Mouse (Mus musculus) hindbrain, embryonic 13.5 days (tissue): Measurements from ENCODE around the gene Vmp1. TPM values are rescaled to one million over a fixed set of nuclear protein-coding genes. Genes with fewer than 3 reads are reported as not detected.
A peak's percentile ranks its signal among the peaks of the same experiment; 100 is the strongest.

Experiments used
- ATAC-seq: fragments of 200-750 bp; cut with Nextera tagmentation; 2 replicates; pipeline ENCODE4 v1.8.0; 2017; ENCODE audit warnings: moderate TSS enrichment; ENCODE audit not compliant: low FRiP score
- H3K27ac ChIP-seq: fragments of 300-500 bp; sonication (generic); 2 replicates; pipeline ENCODE4 v1.5.1; 2015; ENCODE audit warnings: inconsistent platforms, mild to moderate bottlenecking, moderate library complexity
- H3K27me3 ChIP-seq: fragments of 300-500 bp; sonication (generic); 2 replicates; pipeline ENCODE4 v1.6.1; 2015; ENCODE audit warnings: mild to moderate bottlenecking, inconsistent platforms
- H3K36me3 ChIP-seq: fragments of 300-500 bp; sonication (generic); 2 replicates; pipeline ENCODE4 v1.6.1; 2015; ENCODE audit warnings: mild to moderate bottlenecking, inconsistent platforms
- H3K4me1 ChIP-seq: fragments of 300-500 bp; sonication (generic); replicated peaks from 2 replicates; pipeline ENCODE4 v1.6.1; 2015; ENCODE audit warnings: inconsistent platforms
- H3K4me2 ChIP-seq: fragments of 300-500 bp; sonication (generic); 2 replicates; pipeline ENCODE4 v1.6.1; 2015; ENCODE audit warnings: inconsistent platforms, mild to moderate bottlenecking, moderate library complexity
- H3K4me3 ChIP-seq: fragments of 300-500 bp; sonication (generic); 2 replicates; pipeline ENCODE4 v1.5.1; 2015; ENCODE audit warnings: mild to moderate bottlenecking, inconsistent platforms
- H3K9ac ChIP-seq: fragments of 300-500 bp; sonication (generic); 2 replicates; pipeline ENCODE4 v1.6.1; 2015; ENCODE audit warnings: mild to moderate bottlenecking, inconsistent platforms
- H3K9me3 ChIP-seq: fragments of 300-500 bp; sonication (generic); 2 replicates; pipeline ENCODE4 v1.6.1; 2016; ENCODE audit warnings: inconsistent platforms
- WGBS: fragments of 180-500 bp; shearing (Covaris S2); methylation state at CpG from one replicate; pipeline ENCODE4 v1.1.7; 2015; 5-methylcytosine and 5-hydroxymethylcytosine counted together
- polyA plus RNA-seq: library from polyadenylated mRNA; unstranded; fragments of >200 nt; fragmentation: Nextera tagmentation; extraction: Ambion mirVana; gene quantifications from 2 replicates; pipeline ENCODE4 v1.2.1, GENCODE M21; 2015

Gene Vmp1
- polyA plus RNA-seq = 106 and 109 TPM in 2 replicates

DNA sequence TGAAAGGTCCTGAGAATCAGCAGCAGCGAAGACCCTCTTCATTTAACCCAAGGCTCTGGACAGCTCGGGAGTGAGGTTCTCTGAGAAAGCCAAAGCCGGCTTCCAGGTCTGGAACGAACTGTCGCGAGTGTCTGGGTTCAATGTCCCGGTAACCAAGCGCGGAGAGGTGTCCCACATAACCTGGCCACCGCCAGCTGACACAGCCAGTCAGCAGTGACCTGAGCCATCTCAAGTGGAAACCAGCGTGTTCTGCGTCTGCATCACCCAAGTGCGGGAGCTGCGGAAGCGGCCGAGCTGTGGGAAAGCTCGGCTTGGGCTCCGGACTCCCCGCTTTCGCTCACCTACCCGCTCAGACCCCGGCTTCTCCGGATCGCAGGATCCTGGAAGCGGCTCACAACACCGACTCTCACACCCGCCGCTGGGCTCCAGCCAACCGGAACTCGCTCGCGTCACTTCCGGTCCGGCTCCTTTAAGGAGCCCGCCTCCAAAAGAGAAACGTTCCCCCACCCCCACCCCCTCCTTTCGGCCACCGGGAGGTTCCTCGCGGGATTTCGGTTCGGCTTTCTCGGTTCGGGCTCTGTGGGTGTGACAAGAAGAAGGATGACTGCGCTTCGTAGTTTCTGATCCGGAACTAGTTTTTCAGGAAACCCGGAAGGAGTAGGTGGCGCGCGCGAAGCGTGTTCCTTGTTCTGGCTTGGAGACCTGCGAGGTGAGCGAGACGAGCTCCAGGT, at the start of gene Vmp1, which contains the start of gene Ptrh2:
Gene Vmp1 (minus strand): TSS at position 442 of the 731 bp plus-strand sequence.
Gene Ptrh2 (plus strand): TSS at position 591 of the 731 bp plus-strand sequence.
- ATAC-seq = peak; percentile 97
- peak within 1 kb of the TSS; percentile 86 for H3K4me3 ChIP-seq
- H3K4me1 ChIP-seq = peaks cover 39% of the 10 kb centered on the region
- no peaks in the 10 kb centered on the region for H3K27me3 ChIP-seq
- H3K4me2 ChIP-seq = peak within 1 kb of the TSS; percentile 85
- H3K27ac ChIP-seq = peak within 1 kb of the TSS; percentile 93
- WGBS = under 1% methylated on average over 56 of the region's 56 CpGs
- H3K9ac ChIP-seq = peak within 1 kb of the TSS; percentile 92
- peaks cover 6% of the 10 kb centered on the region; the same call in 1 of the 2 replicates for H3K36me3 ChIP-seq
- no peaks in the 10 kb centered on the region for H3K9me3 ChIP-seq

DNA sequence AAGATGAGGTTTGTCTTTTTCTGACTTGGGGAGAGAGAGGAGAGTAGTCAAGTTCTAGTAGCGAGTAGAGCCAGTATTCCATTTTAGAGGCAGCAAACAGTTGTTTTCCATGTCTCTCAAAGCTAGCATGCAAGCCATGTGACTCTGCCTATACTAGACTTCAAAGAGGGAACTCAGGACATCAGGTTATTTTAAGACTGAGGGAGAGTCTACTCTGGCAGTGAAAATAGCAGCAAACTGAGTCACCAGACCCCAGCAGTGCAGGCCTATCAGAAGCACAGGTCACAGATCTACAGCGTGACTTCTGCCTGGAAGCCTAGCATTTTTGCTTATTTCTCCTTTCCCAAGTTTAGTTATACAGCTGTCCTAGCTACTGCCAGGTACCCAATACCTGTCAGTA, 47.8 kb upstream of the Vmp1 start:
- Histone ChIP-seq H3K9ac (no peak overlapping the region), H3K27me3 (no peaks in the 10 kb centered on the region), H3K9me3 (no peaks in the 10 kb centered on the region), H3K36me3 (peaks cover 46% of the 10 kb centered on the region), H3K4me2 (no peak overlapping the region), H3K4me3 (no peak overlapping the region), H3K27ac (no peak overlapping the region), H3K4me1 (no peaks in the 10 kb centered on the region)
- no peak for ATAC-seq
- 93% methylated on average over 2 of the region's 2 CpGs for WGBS

DNA sequence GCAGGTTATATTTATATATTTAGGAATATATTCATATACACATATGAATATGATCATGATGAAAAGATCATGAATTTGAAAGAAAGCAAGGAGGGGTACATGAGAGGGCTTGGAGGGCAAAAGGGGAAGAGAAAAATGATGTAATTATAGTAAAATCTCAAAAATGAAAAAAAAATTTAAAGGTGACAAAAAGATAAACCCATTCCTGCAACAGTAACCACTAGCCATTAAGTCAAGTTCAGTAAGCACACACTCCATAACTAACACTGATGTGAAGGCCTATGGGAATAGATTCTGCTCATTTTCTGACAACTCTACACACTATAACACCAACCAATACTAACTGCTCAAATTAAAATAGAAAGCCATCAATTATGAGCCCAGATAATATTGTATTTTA, 42.0 kb upstream of the Vmp1 start:
- no peak overlapping the region for H3K9ac ChIP-seq
- H3K36me3 ChIP-seq = peaks cover 58% of the 10 kb centered on the region

DNA sequence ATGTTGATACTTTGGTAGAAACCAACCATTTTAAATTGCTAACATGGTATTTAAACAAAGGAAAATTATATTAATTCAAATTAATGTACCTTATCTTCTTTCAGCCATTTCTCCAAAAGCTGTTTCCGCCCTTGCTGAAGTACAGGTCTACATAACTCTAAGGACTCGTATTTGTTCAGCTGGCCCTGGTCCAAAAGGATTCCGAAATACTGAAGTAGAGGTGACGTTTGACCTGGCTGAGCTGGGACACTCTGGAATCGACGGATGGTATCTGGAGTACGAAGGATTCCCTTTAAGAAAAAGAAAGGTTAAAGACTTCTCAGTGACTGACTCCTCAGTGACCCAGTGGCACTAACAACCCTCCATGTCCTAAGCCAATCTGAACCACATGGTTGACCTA, 41.3 kb upstream of the Vmp1 start:
- 92% methylated on average over 7 of the region's 7 CpGs for WGBS
- no peak overlapping the region for H3K9ac ChIP-seq
- H3K4me1 ChIP-seq = no peaks in the 10 kb centered on the region
- H3K27me3 ChIP-seq = no peaks in the 10 kb centered on the region
- H3K4me3 ChIP-seq = no peak overlapping the region
- no peaks in the 10 kb centered on the region for H3K9me3 ChIP-seq
- no peak overlapping the region for H3K4me2 ChIP-seq
- no peak overlapping the region for H3K27ac ChIP-seq
- H3K36me3 ChIP-seq = peaks cover 61% of the 10 kb centered on the region
- no peak for ATAC-seq

More for the DNA sequence above, 42.0 kb upstream of the Vmp1 start:
- no peak overlapping the region for H3K27ac ChIP-seq
- H3K27me3 ChIP-seq = no peaks in the 10 kb centered on the region
- H3K4me1 ChIP-seq = no peaks in the 10 kb centered on the region
- no peaks in the 10 kb centered on the region for H3K9me3 ChIP-seq
- H3K4me2 ChIP-seq = no peak overlapping the region
- no peak overlapping the region for H3K4me3 ChIP-seq
- ATAC-seq = no peak

DNA sequence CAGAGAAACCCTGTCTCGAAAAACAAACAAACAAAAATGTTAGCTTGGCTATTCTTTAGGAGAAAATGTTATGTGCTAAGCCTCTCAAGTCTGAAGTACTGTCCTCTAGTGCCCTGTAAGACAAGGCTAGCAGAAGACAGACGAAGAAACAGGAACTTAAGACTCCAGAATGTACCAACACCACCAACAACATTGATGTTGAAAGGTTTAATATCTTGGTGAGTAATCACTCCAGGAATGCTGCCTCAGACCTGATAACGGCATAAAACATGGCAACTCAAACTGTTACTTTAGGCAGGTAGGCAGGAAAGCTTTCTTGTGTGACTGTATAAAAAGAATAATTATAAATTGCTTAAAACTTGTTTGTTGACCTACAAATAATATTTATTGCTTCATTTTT, 40.4 kb upstream of the Vmp1 start:
- no peak overlapping the region for H3K4me3 ChIP-seq
- no peaks in the 10 kb centered on the region for H3K4me1 ChIP-seq
- no peak for ATAC-seq
- no peaks in the 10 kb centered on the region for H3K9me3 ChIP-seq
- 95% methylated on average over 3 of the region's 3 CpGs for WGBS
- H3K27me3 ChIP-seq = no peaks in the 10 kb centered on the region
- no peak overlapping the region for H3K4me2 ChIP-seq
- H3K36me3 ChIP-seq = peaks cover 65% of the 10 kb centered on the region
- no peak overlapping the region for H3K9ac ChIP-seq
- H3K27ac ChIP-seq = no peak overlapping the region

DNA sequence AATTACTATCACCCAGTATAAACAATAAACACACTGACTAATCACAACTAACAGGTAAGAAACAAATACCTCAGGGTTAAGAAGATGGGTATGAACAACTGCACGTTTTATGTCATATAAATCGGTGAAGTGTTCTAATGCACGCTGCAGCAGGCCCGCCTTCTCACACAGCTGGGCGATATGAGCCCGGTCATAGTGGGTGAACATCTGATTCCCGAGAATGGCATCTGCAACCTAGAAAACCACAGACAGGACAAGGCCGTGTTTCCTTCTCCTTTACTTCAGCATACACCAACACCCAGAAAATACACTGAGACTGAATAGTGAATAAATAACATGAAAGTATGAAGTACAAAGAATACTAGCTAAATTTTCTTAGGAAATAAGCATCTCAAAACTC, 35.8 kb upstream of the Vmp1 start:
- Histone ChIP-seq H3K36me3 (peaks cover 62% of the 10 kb centered on the region), H3K27ac (no peak overlapping the region), H3K27me3 (no peaks in the 10 kb centered on the region), H3K4me3 (no peak overlapping the region), H3K9ac (no peak overlapping the region), H3K4me2 (no peak overlapping the region), H3K4me1 (no peaks in the 10 kb centered on the region), H3K9me3 (no peaks in the 10 kb centered on the region)
- WGBS = 94% methylated on average over 8 of the region's 8 CpGs
- no peak for ATAC-seq

DNA sequence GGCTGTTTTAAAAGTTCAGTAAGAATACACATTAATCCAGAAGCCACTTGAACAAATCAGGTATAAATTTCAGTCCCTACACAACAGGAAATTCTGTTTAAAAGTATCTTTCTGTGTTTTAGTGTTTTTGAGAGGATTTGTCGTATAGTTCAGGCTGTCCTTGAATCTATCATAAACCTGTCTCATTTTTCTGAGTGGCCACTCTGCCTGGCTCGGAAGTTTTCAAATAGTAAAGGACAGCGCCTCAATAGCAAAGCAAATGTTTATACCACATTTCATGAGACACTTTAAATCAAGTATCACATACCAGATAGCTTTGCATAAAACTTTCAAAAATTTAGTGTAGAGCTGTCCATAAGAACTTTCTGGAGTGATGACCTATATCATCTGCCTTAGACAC, 34.7 kb upstream of the Vmp1 start:
- Histone ChIP-seq H3K4me1 (no peaks in the 10 kb centered on the region), H3K4me3 (no peak overlapping the region), H3K9me3 (no peaks in the 10 kb centered on the region), H3K36me3 (peaks cover 61% of the 10 kb centered on the region), H3K27ac (no peak overlapping the region), H3K4me2 (no peak overlapping the region), H3K9ac (no peak overlapping the region), H3K27me3 (no peaks in the 10 kb centered on the region)
- 97% methylated on average over 3 of the region's 3 CpGs for WGBS
- ATAC-seq = no peak

DNA sequence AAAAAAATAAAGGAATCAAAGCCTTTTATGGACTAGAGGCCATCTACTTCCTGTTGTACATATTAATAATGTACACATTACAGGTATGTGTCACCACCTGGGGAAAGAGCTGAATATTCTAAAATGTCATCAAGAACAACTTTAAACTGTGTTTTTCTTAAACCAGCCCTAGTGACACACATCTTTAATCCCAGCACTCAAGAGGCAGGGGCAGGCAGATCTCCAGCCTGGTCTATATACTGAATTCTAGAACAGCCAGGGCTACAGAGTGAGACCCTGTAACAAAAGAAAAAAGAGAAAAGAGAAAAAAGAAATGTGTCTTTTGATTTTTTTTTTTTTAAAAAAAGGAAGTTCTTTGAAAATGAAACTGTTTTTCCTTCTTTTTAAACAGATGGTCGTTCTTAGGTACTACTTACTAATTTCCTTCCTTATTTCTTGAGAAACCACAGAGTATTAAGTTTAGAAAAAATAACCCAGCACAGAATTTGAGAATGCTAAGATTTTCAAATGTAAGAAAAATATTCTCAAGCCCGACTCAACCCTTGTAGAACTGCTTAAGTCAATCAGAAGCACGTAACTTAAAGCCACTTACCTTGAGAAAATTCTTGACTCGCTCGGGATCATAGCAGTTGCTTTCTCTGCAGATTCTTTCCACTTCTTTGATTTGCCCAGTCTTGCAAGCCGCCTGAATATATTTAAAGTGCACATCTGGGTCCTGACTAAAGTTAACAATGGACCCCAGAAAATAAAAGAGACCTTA, 33.9 kb upstream of the Vmp1 start:
- no peak overlapping the region for H3K9ac ChIP-seq
- WGBS = 89% methylated on average over 6 of the region's 6 CpGs
- peaks cover 60% of the 10 kb centered on the region for H3K36me3 ChIP-seq
- no peaks in the 10 kb centered on the region for H3K27me3 ChIP-seq
- H3K4me3 ChIP-seq = no peak overlapping the region
- H3K4me1 ChIP-seq = no peaks in the 10 kb centered on the region
- no peak overlapping the region for H3K27ac ChIP-seq
- H3K4me2 ChIP-seq = no peak overlapping the region
- H3K9me3 ChIP-seq = no peaks in the 10 kb centered on the region
- no peak for ATAC-seq

DNA sequence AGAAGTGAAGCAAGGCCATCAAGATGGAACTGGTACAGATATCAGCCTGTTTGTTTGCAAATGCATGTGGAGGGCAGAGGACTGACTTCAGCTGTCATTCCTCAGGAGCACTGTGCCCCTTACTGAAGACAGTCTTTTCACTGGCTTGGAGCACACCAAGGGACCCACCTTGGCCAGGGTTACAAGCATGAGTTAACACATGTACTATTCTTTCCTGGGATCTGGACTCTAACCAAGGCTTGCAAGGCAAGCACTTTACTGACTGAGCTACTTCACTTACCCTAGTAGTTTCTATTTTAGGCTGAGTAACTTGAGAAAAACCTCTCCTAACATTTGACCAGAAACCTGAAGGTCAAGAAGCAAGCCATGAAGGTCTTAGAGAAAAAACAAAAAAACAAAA, 31.0 kb upstream of the Vmp1 start:
- Histone ChIP-seq H3K4me2 (no peak overlapping the region), H3K27me3 (no peaks in the 10 kb centered on the region), H3K9me3 (no peaks in the 10 kb centered on the region), H3K4me1 (no peaks in the 10 kb centered on the region), H3K4me3 (no peak overlapping the region), H3K9ac (no peak overlapping the region), H3K36me3 (peaks cover 67% of the 10 kb centered on the region), H3K27ac (no peak overlapping the region)
- ATAC-seq = no peak

DNA sequence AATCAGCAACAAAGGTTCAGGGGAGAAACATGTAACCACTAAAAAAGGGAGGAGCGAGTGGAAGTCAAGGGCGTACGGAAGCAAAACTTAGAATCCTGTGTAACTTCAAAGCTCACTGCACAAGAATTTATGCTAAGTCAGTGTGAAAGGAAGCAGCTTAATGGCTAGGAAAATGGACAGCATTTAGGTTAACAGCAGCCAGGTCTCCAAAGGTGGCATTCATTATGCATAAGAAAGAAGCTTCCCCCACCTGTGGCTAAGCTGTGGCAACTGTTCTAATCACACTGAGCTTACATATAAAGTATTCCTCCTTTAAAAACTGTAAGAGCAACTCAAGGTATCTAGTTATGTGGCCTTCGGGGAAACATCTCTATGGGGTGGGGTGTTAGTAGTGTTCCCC, 17.5 kb upstream of the Vmp1 start:
- H3K4me2 ChIP-seq = no peak overlapping the region
- no peak overlapping the region for H3K27ac ChIP-seq
- no peak overlapping the region for H3K9ac ChIP-seq
- no peaks in the 10 kb centered on the region for H3K27me3 ChIP-seq
- H3K4me1 ChIP-seq = no peaks in the 10 kb centered on the region
- 96% methylated on average over 4 of the region's 4 CpGs for WGBS
- no peak overlapping the region for H3K4me3 ChIP-seq
- H3K9me3 ChIP-seq = no peaks in the 10 kb centered on the region
- no peak for ATAC-seq
- peaks cover 86% of the 10 kb centered on the region for H3K36me3 ChIP-seq

DNA sequence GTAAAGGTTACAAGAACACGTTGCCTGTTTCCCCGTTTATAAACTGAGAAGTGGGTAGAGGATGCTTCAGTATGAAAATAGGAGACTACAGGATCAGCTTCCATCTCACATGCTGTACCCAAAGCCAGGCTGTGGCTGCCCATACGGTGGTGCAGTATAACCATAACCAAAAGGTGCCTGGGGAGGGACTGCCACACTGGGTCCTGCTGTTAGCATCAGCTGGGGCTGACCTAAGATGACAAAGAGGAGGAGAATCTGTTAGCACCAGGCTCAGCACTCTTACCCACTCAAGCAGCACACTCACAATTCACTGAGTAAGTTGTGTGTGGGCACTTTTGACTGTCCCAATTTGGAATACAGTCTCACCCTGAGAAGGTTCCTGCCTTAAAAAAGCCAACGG, 11.8 kb upstream of the Vmp1 start:
- Histone ChIP-seq H3K27ac (no peak overlapping the region), H3K4me2 (no peak overlapping the region), H3K4me3 (no peak overlapping the region), H3K4me1 (no peaks in the 10 kb centered on the region), H3K9ac (no peak overlapping the region), H3K27me3 (no peaks in the 10 kb centered on the region), H3K9me3 (no peaks in the 10 kb centered on the region), H3K36me3 (peaks cover 76% of the 10 kb centered on the region)
- WGBS = 65% methylated on average over 4 of the region's 4 CpGs
- no peak for ATAC-seq

DNA sequence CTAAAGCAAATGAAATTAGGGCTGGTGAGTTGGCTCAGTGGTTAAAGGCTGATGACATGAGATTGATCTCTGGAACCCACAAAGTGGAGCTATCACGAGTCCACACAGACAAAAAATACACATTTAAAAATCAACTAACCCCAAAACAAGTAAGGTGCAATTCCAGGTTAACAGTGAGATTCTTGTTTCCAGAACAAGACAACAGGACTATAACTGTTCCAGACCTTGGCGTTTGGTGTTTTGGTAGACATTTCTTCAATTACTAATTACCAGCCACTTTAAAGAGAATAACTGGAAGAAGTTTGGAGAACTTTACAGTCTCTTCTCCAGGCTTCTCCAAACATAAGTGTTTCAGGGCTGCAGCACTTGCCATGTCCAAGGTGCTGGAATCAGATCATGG, 8.9 kb upstream of the Vmp1 start:
- no peak overlapping the region for H3K27ac ChIP-seq
- H3K4me1 ChIP-seq = no peaks in the 10 kb centered on the region
- no peak overlapping the region for H3K9ac ChIP-seq
- H3K27me3 ChIP-seq = no peaks in the 10 kb centered on the region
- H3K4me2 ChIP-seq = no peak overlapping the region
- ATAC-seq = no peak
- H3K9me3 ChIP-seq = no peaks in the 10 kb centered on the region
- H3K36me3 ChIP-seq = peaks cover 68% of the 10 kb centered on the region
- 92% methylated on average over 2 of the region's 2 CpGs for WGBS
- H3K4me3 ChIP-seq = no peak overlapping the region

DNA sequence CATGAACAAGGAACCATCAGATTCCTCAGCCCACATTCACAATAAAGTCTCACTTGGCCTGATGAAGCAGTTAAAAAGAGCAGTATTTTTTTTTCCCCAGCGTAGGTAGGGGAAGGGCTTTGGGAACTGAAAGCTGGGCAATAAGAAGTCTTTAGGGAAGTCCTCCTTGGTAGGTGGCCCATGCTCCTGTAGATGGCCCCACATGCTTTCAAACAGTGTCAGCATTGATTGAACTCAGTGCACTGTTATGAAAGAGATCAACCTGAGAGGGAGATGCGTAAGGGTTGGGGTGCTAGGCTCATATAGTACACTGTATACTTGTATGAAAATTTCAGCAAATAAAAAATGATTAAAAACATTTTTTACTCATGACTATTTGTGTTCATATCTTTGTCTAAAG, 8.3 kb upstream of the Vmp1 start:
- no peak for ATAC-seq
- WGBS = 94% methylated on average over 2 of the region's 2 CpGs
- Histone ChIP-seq H3K27ac (no peak overlapping the region), H3K9me3 (no peaks in the 10 kb centered on the region), H3K4me1 (peaks cover 1% of the 10 kb centered on the region), H3K4me2 (no peak overlapping the region), H3K27me3 (no peaks in the 10 kb centered on the region), H3K4me3 (no peak overlapping the region), H3K36me3 (peaks cover 66% of the 10 kb centered on the region), H3K9ac (no peak overlapping the region)
